Mouse (Mus musculus): ENCODE measurements around the gene Gatad2b. TPM values are rescaled to one million over a fixed set of nuclear protein-coding genes. Genes with fewer than 3 reads are reported as not detected.

Gene Gatad2b
- polyA plus RNA-seq, 1 experiment: 14.2 TPM

DNA sequence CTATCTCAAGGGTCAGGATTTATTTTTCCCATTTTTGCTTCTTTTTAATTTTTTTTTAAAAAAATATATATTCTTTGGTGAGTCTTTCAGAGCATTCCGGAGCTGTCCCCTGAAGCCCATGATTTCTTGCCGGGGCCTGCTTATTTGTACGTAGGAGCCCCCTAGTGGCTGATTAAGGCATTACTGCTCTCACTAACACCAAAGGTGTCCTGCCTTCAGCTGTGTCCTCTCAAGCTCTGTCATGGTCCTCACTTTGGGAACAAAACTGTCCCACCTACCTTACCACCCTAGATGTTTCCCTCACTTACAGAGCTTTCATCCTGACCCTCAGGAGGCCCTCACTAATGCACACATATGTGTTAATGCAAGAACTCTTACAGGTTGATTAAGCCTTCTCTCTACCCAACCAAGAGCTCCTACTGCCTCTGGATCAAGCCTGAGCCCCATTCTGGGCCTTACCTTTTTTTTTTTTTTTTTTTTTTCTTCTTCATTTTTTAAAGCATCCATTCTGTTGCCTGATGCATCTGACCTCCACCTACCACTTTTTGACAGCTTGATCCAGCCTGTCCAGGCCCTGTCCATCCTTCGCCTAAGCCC lies 80.6 kb downstream of the Gatad2b start:
- Histone ChIP-seq H3K36me3 (ENCODE audit: control insufficient read depth, insufficient read depth) (no peaks in the 10 kb centered on the region), H3K79me3 (ENCODE audit: low read depth) (no peaks in the 10 kb centered on the region), H3ac (ENCODE audit: control insufficient read depth, insufficient read length, low read depth) (no peak overlapping the region), H3K79me2 (ENCODE audit: control insufficient read depth, insufficient read depth) (no peaks in the 10 kb centered on the region), H3K27me3 (ENCODE audit: control insufficient read depth, insufficient read depth, insufficient read length) (no peaks in the 10 kb centered on the region), H3K4me3 (ENCODE audit: insufficient read depth, poor library complexity, severe bottlenecking) (no peak overlapping the region)
- TF ChIP-seq MYOG (IDR thresholded peaks at IDR 0.05; ENCODE audit: control insufficient read depth, extremely low read depth, insufficient read length): no peak
- TF ChIP-seq USF1 (IDR thresholded peaks at IDR 0.05; ENCODE audit: low read depth): no peak
- no peak for TF ChIP-seq FOSL1 (IDR thresholded peaks at IDR 0.05; ENCODE audit: insufficient read depth, low read length, poor library complexity, severe bottlenecking)
- no peak for TF ChIP-seq MAX (IDR thresholded peaks at IDR 0.05)
- no peak for TF ChIP-seq MYOD1 (IDR thresholded peaks at IDR 0.05; ENCODE audit: control insufficient read depth, insufficient read length, low read depth)
- TF ChIP-seq CEBPB (IDR thresholded peaks at IDR 0.05; ENCODE audit: low read depth): no peak
- TF ChIP-seq CTCF (IDR thresholded peaks at IDR 0.05; ENCODE audit: control insufficient read depth, insufficient read depth, insufficient read length): peak; percentile 34

DNA sequence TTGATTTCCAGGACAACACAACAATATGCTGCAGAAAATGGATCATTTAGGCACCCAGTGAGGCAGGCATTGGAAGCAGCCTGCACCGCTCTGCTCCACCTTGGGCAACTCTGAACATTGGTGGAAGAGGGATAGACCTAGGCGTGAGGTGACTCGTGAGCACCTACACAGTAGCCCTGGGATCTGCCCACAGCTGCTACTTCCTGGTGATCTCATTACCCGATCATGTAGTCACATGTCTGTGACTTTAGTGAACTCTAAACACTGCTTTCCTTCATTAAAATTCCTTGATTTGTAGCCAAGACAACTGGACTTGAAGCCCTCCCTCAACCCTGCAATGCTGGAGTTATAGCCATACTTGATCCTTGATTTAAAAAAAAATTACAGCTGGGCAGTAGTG lies 81.4 kb downstream of the Gatad2b start:
- Histone ChIP-seq H3K36me3 (ENCODE audit: control insufficient read depth, insufficient read depth) (no peaks in the 10 kb centered on the region), H3ac (ENCODE audit: control insufficient read depth, insufficient read length, low read depth) (no peak overlapping the region), H3K4me3 (ENCODE audit: insufficient read depth, poor library complexity, severe bottlenecking) (no peak overlapping the region), H3K79me2 (ENCODE audit: control insufficient read depth, insufficient read depth) (no peaks in the 10 kb centered on the region), H3K79me3 (ENCODE audit: low read depth) (no peaks in the 10 kb centered on the region), H3K27me3 (ENCODE audit: control insufficient read depth, insufficient read depth, insufficient read length) (no peaks in the 10 kb centered on the region)
- TF ChIP-seq USF1 (IDR thresholded peaks at IDR 0.05; ENCODE audit: low read depth): no peak
- no peak for TF ChIP-seq MAX (IDR thresholded peaks at IDR 0.05)
- TF ChIP-seq MYOD1 (IDR thresholded peaks at IDR 0.05; ENCODE audit: control insufficient read depth, insufficient read length, low read depth): no peak
- no peak for TF ChIP-seq CEBPB (IDR thresholded peaks at IDR 0.05; ENCODE audit: low read depth)
- no peak for TF ChIP-seq MYOG (IDR thresholded peaks at IDR 0.05; ENCODE audit: control insufficient read depth, extremely low read depth, insufficient read length)
- TF ChIP-seq FOSL1 (IDR thresholded peaks at IDR 0.05; ENCODE audit: insufficient read depth, low read length, poor library complexity, severe bottlenecking): no peak
- TF ChIP-seq CTCF (IDR thresholded peaks at IDR 0.05; ENCODE audit: control insufficient read depth, insufficient read depth, insufficient read length): no peak

DNA sequence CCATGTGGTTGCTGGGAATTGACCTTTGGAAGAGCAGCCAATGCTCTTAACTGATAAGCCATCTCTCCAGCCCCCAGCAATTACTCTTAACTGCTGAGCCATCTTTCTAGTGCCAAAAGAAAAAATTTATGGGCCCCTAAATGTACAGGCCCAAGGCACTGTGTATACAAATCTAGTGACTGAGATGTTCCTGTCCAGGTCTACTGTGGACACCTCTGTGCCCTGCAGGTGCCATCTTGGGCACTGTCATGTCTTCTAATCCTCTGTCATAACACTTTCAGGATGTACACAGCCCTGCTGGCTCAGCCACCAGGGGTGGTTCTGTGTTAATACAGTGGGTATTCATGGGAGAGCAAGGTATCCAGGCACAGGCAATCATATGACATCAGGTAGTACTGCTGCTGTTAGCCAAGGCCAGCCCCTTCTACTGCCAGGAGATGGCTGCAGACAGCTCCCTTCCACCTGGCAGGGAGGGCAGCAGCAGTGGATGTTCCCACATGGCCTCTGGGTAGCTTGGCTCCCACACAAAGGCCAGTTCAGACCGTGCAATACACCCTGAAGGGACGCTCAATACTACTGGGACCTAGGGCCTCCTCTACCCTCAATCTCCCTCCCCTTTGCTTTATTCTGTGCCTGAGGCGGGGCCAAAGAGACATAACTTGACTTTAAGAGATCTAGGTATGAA lies 82.7 kb downstream of the Gatad2b start:
- no peak for TF ChIP-seq MAX (IDR thresholded peaks at IDR 0.05)
- TF ChIP-seq CEBPB (IDR thresholded peaks at IDR 0.05; ENCODE audit: low read depth): no peak
- TF ChIP-seq CTCF (IDR thresholded peaks at IDR 0.05; ENCODE audit: control insufficient read depth, insufficient read depth, insufficient read length): no peak
- TF ChIP-seq USF1 (IDR thresholded peaks at IDR 0.05; ENCODE audit: low read depth): no peak
- no peak for TF ChIP-seq FOSL1 (IDR thresholded peaks at IDR 0.05; ENCODE audit: insufficient read depth, low read length, poor library complexity, severe bottlenecking)
- no peak for TF ChIP-seq MYOG (IDR thresholded peaks at IDR 0.05; ENCODE audit: control insufficient read depth, extremely low read depth, insufficient read length)
- TF ChIP-seq MYOD1 (IDR thresholded peaks at IDR 0.05; ENCODE audit: control insufficient read depth, insufficient read length, low read depth): no peak
- Histone ChIP-seq H3K79me3 (ENCODE audit: low read depth) (no peaks in the 10 kb centered on the region), H3K36me3 (ENCODE audit: control insufficient read depth, insufficient read depth) (no peaks in the 10 kb centered on the region), H3ac (ENCODE audit: control insufficient read depth, insufficient read length, low read depth) (no peak overlapping the region), H3K4me3 (ENCODE audit: insufficient read depth, poor library complexity, severe bottlenecking) (no peak overlapping the region), H3K79me2 (ENCODE audit: control insufficient read depth, insufficient read depth) (no peaks in the 10 kb centered on the region), H3K27me3 (ENCODE audit: control insufficient read depth, insufficient read depth, insufficient read length) (no peaks in the 10 kb centered on the region)

DNA sequence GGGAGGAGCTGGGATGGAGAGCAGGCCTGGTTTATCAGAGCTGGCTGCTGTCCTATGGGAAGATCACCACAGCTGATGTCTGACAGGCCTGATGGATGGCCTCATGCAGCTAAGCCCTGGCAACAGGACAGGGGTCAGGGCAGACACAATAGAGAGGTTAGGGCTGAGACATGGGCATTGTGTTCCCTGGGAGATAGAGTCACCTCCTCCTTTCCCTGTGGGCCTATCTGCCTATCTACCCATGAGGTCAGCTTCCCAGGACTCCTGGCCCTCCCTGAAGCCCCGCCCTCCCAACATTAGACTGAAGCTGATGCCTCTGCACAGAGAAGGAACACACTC lies 83.2 kb downstream of the Gatad2b start:
- no peaks in the 10 kb centered on the region for H3K36me3 ChIP-seq (ENCODE audit: control insufficient read depth, insufficient read depth)
- TF ChIP-seq FOSL1 (IDR thresholded peaks at IDR 0.05; ENCODE audit: insufficient read depth, low read length, poor library complexity, severe bottlenecking) (no peak), MAX (IDR thresholded peaks at IDR 0.05) (no peak), USF1 (IDR thresholded peaks at IDR 0.05; ENCODE audit: low read depth) (no peak), CTCF (IDR thresholded peaks at IDR 0.05; ENCODE audit: control insufficient read depth, insufficient read depth, insufficient read length) (no peak), MYOG (IDR thresholded peaks at IDR 0.05; ENCODE audit: control insufficient read depth, extremely low read depth, insufficient read length) (no peak), MYOD1 (IDR thresholded peaks at IDR 0.05; ENCODE audit: control insufficient read depth, insufficient read length, low read depth) (no peak), CEBPB (IDR thresholded peaks at IDR 0.05; ENCODE audit: low read depth) (no peak)
- H3K4me3 ChIP-seq (ENCODE audit: insufficient read depth, poor library complexity, severe bottlenecking): no peak overlapping the region
- no peaks in the 10 kb centered on the region for H3K27me3 ChIP-seq (ENCODE audit: control insufficient read depth, insufficient read depth, insufficient read length)
- no peak overlapping the region for H3ac ChIP-seq (ENCODE audit: control insufficient read depth, insufficient read length, low read depth)
- H3K79me2 ChIP-seq (ENCODE audit: control insufficient read depth, insufficient read depth): no peaks in the 10 kb centered on the region
- H3K79me3 ChIP-seq (ENCODE audit: low read depth): no peaks in the 10 kb centered on the region

DNA sequence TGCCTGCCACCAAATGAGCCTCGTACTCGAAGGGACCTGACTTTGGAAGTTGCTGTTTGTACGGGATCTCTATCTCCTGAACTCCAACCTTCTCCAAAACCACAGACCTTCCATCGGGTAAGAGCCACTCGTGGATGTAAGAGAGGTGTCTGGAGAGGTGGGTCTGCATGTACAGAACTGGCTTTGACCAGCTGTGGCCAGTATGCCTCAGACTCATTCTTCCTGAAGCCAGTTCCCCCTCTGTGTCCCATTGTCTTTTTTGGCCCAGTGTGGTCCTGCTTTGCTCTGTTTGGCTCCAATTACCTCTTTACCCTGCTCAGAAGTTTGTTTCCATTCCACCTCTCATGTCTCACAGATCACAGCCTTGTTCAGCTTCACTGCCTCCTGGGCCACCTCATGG lies 85.5 kb downstream of the Gatad2b start:
- no peaks in the 10 kb centered on the region for H3K79me3 ChIP-seq (ENCODE audit: low read depth)
- H3K36me3 ChIP-seq (ENCODE audit: control insufficient read depth, insufficient read depth): no peaks in the 10 kb centered on the region
- no peak for TF ChIP-seq MYOG (IDR thresholded peaks at IDR 0.05; ENCODE audit: control insufficient read depth, extremely low read depth, insufficient read length)
- no peak for TF ChIP-seq FOSL1 (IDR thresholded peaks at IDR 0.05; ENCODE audit: insufficient read depth, low read length, poor library complexity, severe bottlenecking)
- TF ChIP-seq MAX (IDR thresholded peaks at IDR 0.05): no peak

More for the DNA sequence above, 85.5 kb downstream of the Gatad2b start:
- H3K4me3 ChIP-seq (ENCODE audit: insufficient read depth, poor library complexity, severe bottlenecking): no peak overlapping the region
- no peak overlapping the region for H3ac ChIP-seq (ENCODE audit: control insufficient read depth, insufficient read length, low read depth)
- no peaks in the 10 kb centered on the region for H3K79me2 ChIP-seq (ENCODE audit: control insufficient read depth, insufficient read depth)
- no peaks in the 10 kb centered on the region for H3K27me3 ChIP-seq (ENCODE audit: control insufficient read depth, insufficient read depth, insufficient read length)

Measured in C2C12 (cell line).